Mouse (Mus musculus) fibroblast of lung, adult 2 months (primary cell): Measurements from ENCODE around the gene Coq7.
A peak's percentile ranks its signal among the peaks of the same experiment; 100 is the strongest.

Experiments
- DNase-seq: peaks from one replicate; pipeline ENCODE4 v3.0.0-alpha.2; 2011; ENCODE audit warnings: low read depth

Coq7 gene

GRCm38 (mm10) chr7:118533178-118533578 is at the start of gene Coq7:
Gene Coq7, minus strand, starts transcription at chr7:118533356.
- DNase-seq: peak; percentile 98

GRCm38 (mm10) chr7:118579938-118580337 is 46.8 kb upstream of the Coq7 start:
- no peak for DNase-seq

- DNase-seq: no peak
Observed at GRCm38 (mm10) chr7:118578269-118578668, 45.1 kb upstream of the Coq7 start.

GRCm38 (mm10) chr7:118572039-118572438 is 38.9 kb upstream of the Coq7 start:
- no peak for DNase-seq

- no peak for DNase-seq
Observed at GRCm38 (mm10) chr7:118571350-118571749, 38.2 kb upstream of the Coq7 start.

DNA sequence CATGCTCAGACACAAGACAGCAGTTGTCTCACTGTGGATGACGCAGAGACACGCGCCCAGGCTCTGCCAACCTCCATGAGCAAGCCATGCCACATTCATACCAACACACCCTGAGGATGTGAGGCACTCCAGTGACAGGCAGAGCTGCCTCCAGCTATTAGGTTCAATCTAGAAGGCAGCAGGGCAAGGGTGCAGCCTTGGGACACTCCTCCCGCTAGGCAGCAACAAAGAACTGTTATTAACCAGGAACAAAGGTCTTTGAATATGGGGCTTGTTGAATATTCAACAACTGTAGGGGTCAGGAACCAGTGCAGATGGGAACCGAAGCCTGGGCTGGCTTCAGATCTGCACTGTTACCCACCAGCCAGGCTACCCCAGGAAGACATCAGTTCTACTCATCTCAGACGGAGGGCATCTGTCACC is 36.0 kb upstream of the Coq7 start:
- DNase-seq: no peak

- no peak for DNase-seq
Observed at GRCm38 (mm10) chr7:118554290-118554689, 21.1 kb upstream of the Coq7 start.

GRCm38 (mm10) chr7:118553881-118554280 is 20.7 kb upstream of the Coq7 start:
- DNase-seq: no peak

DNA sequence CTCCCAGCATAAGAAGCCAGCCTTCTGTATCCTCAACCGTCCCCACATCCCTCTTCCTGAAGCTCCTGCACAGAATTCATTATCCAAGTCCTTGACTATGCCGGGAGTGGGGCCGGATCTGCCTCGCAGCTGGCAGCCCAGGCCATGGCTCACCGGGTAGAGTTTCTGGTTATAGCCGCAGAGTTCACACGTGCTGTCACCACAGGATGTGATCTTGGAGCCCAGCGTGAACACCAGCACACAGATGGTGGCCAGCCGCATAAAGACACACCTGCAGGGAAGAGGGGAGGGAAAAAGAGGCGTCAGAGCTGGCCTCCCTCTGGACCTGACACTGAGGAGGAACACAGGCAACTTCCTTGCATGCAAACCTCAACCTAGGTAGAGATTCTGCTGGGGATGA is 14.3 kb upstream of the Coq7 start:
- DNase-seq: no peak

DNA sequence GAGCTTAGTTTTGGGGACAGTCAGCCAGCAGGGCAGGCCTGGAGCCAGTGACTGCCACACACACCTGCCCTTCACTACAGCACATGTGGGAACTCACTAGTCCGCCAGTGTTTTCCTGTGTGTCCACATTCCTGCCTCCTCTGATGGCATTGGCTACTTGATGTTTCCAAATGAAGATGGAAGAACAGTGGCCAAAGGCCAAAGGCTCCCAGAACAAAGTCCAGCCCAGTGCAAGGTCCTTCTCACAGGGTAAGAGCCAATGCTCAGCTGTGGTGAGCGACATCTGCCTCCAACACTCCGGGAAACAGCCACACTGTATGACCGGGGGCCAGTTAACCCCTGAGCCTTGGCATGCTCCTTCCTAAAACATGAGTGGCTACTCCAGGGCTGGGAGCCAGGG is 11.0 kb upstream of the Coq7 start:
- DNase-seq: no peak

GRCm38 (mm10) chr7:118535076-118535475 is 1.9 kb upstream of the Coq7 start:
- no peak for DNase-seq

DNA sequence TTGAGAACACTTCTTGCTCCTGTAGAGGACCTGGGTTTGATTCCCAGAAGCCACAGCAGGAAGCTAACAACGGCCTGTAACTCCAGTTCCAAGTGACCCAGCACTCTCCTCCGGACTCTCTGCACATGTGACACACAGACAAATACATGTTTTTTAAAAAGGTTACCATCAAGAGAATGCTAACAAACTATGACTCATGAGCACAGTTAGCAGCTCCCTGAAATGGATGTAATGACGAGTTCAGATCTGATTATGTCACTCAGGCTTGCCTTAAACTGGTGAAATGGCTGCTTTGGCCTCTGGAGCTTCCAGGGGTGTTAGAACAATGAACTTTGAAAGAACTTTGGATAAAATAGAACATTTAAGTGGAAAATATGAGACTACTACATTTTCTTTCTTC is 1.2 kb upstream of the Coq7 start:
- DNase-seq: no peak

DNA sequence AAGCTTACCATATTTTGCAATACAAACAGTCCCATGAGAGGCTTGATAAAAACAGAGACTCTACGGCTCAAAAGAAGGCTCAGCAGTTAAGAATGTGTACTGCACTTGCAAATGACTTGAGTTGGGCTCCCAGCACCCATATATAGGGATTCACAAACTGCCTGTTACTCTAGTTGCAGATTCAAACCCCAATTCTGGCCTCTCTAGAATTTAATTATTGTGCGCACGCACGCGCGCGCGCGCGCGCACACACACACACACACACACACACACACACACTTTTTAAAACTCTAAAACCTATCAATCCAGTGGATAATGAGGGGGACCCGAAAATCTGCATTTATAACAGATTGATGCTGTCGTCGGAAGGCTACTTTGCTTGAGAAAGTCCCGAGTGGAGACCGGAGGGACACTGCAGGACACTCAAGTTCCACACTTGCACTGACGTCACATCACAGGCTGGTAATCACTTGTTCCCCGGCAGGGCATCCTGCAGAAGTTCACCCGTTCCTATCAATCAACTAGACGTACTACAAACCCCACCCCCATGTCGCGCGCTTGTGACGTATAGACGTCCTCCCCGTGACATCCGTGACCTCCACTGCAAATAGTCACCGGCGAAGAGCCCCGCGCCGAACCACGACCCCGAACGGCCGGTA is 508 bp downstream of the Coq7 start:
- peak; percentile 89 for DNase-seq

DNA sequence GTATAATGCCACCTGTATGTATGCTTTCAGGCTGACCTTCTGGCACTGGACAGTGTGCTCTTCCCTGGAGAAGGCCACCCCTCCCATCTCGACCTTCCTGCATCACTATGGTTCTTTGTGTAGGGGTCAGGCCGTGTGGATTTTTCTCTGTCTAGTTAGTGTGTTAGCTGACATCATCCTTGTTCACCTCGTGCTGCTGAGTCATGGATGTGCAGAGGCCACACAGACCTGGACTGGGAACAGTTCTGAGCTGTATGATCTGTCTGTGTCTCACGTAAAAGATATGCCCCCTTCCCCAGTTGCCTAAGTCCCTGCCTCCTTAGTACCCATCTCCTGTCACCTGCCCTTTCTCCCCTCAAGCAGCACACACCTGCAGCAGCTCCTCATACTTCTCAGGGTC is 6.2 kb downstream of the Coq7 start:
- DNase-seq: no peak

- DNase-seq: no peak
Observed at GRCm38 (mm10) chr7:118522077-118522476, 11.1 kb downstream of the Coq7 start.

- no peak for DNase-seq
Observed at GRCm38 (mm10) chr7:118519661-118520060, 13.5 kb downstream of the Coq7 start.

- DNase-seq: no peak
Observed at GRCm38 (mm10) chr7:118518687-118519086, 14.5 kb downstream of the Coq7 start.

GRCm38 (mm10) chr7:118517819-118518218 is 15.3 kb downstream of the Coq7 start:
- no peak for DNase-seq

- no peak for DNase-seq
Observed at GRCm38 (mm10) chr7:118508556-118508955, 24.6 kb downstream of the Coq7 start.

- DNase-seq: no peak
Observed at GRCm38 (mm10) chr7:118503844-118504243, 29.3 kb downstream of the Coq7 start.

- DNase-seq: no peak
Observed at GRCm38 (mm10) chr7:118502333-118502732, 30.8 kb downstream of the Coq7 start.

- DNase-seq: no peak
Observed at GRCm38 (mm10) chr7:118499784-118500435, 33.2 kb downstream of the Coq7 start.

DNA sequence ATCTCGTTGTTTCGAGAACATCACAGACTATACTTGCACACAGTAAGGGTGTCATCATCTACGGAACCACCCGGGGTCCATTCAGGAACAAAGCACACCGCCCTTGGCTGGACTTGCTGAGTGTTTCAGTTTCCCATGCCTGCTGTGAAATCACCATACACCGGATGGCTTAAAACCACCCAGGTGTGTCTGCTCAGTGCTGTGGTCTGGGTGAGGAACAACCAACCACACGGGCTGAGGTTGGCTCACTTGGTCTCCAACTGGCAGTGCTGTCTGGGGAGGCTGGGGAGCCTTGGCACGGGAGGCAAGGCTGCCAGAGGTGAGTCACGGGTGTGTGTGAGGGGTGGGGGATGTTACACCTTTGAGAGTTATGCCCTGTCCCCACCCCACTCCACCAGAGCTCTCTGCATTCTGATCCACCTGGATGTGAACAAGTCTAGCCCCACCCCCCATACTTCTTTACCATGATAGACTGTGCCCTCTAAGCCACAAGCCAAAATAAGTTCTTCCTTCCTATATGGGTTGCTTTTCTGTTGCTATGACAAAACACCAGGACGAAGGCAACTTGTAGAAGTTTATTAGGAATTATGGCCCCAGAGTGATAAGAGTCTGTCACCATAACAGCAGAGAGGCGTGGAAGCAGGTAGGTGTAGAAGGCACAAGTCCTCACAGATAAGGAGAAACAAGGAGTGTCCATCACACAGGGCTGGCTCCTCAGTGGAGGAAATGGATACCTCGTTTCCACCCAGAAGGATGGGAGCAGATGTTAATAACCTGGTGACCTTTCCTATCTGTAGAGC is 34.0 kb downstream of the Coq7 start:
- DNase-seq: no peak
